Mouse (Mus musculus) heart, postnatal 0 days (tissue): ENCODE measurements around the gene Ptprt. TPM values are rescaled to one million over a fixed set of nuclear protein-coding genes. Genes with fewer than 3 reads are reported as not detected.

Experiments
- ATAC-seq: fragments of 200-750 bp; cut with Nextera tagmentation; 2 replicates; pipeline ENCODE4 v1.8.0; 2017; ENCODE audit warnings: low read depth, moderate number of reproducible peaks, moderate library complexity; ENCODE audit not compliant: insufficient read depth
- DNase-seq: peaks from one replicate; pipeline ENCODE4 v3.0.0-alpha.2; 2016; ENCODE audit warnings: low spot score
- H3K27ac ChIP-seq: fragments of 300-500 bp; sonication (generic); 2 replicates; pipeline ENCODE4 v1.5.1; 2014; ENCODE audit warnings: low read depth, mild to moderate bottlenecking
- H3K27me3 ChIP-seq: fragments of 300-500 bp; sonication (generic); 2 replicates; pipeline ENCODE4 v1.6.1; 2014; ENCODE audit warnings: low read length, mixed read lengths; ENCODE audit not compliant: control insufficient read depth, insufficient read depth
- H3K36me3 ChIP-seq: fragments of 300-500 bp; sonication (generic); replicated peaks from 2 replicates; pipeline ENCODE4 v1.6.1; 2014; ENCODE audit warnings: low read length, mixed read lengths; ENCODE audit not compliant: control insufficient read depth, insufficient read depth
- H3K4me1 ChIP-seq: fragments of 300-500 bp; sonication (generic); 2 replicates; pipeline ENCODE4 v1.6.1; 2014; ENCODE audit warnings: antibody characterized with exemption; ENCODE audit not compliant: control insufficient read depth, insufficient read depth
- H3K4me2 ChIP-seq: fragments of 300-500 bp; sonication (generic); 2 replicates; pipeline ENCODE4 v1.6.1; 2014; ENCODE audit warnings: low read depth, mild to moderate bottlenecking, low read length, moderate library complexity
- H3K4me3 ChIP-seq: fragments of 300-500 bp; sonication (generic); 2 replicates; pipeline ENCODE4 v1.5.1; 2014; ENCODE audit warnings: low read depth, low read length
- H3K9ac ChIP-seq: fragments of 300-500 bp; sonication (generic); replicated peaks from 2 replicates; pipeline ENCODE4 v1.6.1; 2014; ENCODE audit warnings: low read depth, low read length, mixed read lengths
- H3K9me3 ChIP-seq: fragments of 300-500 bp; sonication (generic); replicated peaks from 2 replicates; pipeline ENCODE4 v1.6.1; 2016; ENCODE audit warnings: low read length; ENCODE audit not compliant: control insufficient read depth
- CTCF ChIP-seq: IDR thresholded peaks from 2 replicates; pipeline ENCODE4 v1.5.1; 2016; ENCODE audit warnings: antibody characterized with exemption, control low read depth, low read depth
- EP300 ChIP-seq: IDR thresholded peaks from 2 replicates; pipeline ENCODE4 v1.6.1; 2016; ENCODE audit warnings: antibody characterized with exemption, low read depth
- WGBS: fragments of 180-500 bp; shearing (Covaris S2); extraction: QIAGEN DNeasy Blood & Tissue Kit; methylation state at CpG from one replicate; pipeline ENCODE4 v1.1.7; 2014; 5-methylcytosine and 5-hydroxymethylcytosine counted together
- polyA plus RNA-seq: library from polyadenylated mRNA; unstranded; fragments of >200 nt; fragmentation: Nextera tagmentation; extraction: Ambion mirVana; gene quantifications from 2 replicates; pipeline ENCODE4 v1.2.1, GENCODE M21; 2015
- total RNA-seq: library from RNA; depleted of rRNA; stranded (reverse); fragments of >200 nt; gene quantifications from 2 replicates; pipeline ENCODE4 v1.2.3, GENCODE M21; 2014; ENCODE audit warnings: low replicate concordance

Ptprt gene
- total and polyA plus RNA-seq, 2 experiments from 2014 or later = 0.08 to 0.55 TPM

GRCm38 (mm10) chr2:161661912-161662311 lies 999.0 kb downstream of the Ptprt start:
- Histone ChIP-seq H3K9ac (no peak overlapping the region), H3K27ac (no peak overlapping the region), H3K4me3 (no peak overlapping the region), H3K4me2 (no peak overlapping the region), H3K36me3 (no peaks in the 10 kb centered on the region), H3K4me1 (no peaks in the 10 kb centered on the region), H3K27me3 (no peaks in the 10 kb centered on the region), H3K9me3 (no peaks in the 10 kb centered on the region)
- TF ChIP-seq EP300 (no peak), CTCF (no peak)
- DNase-seq (no peak), ATAC-seq (no peak)
- WGBS = 13% methylated on average over 5 of the region's 5 CpGs

GRCm38 (mm10) chr2:161660827-161661226 lies 1000.1 kb downstream of the Ptprt start:
- WGBS = 8% methylated on average over 4 of the region's 4 CpGs
- DNase-seq = no peak
- ATAC-seq = no peak

GRCm38 (mm10) chr2:161657046-161657445 lies 1003.9 kb downstream of the Ptprt start:
- Histone ChIP-seq H3K9ac (no peak overlapping the region), H3K4me1 (no peaks in the 10 kb centered on the region), H3K4me2 (no peak overlapping the region), H3K36me3 (no peaks in the 10 kb centered on the region), H3K27ac (no peak overlapping the region), H3K9me3 (no peaks in the 10 kb centered on the region), H3K27me3 (no peaks in the 10 kb centered on the region), H3K4me3 (no peak overlapping the region)
- TF ChIP-seq CTCF (no peak), EP300 (no peak)
- ATAC-seq = no peak
- no peak for DNase-seq
- 78% methylated on average over 4 of the region's 4 CpGs for WGBS

More at GRCm38 (mm10) chr2:161660827-161661226, 1000.1 kb downstream of the Ptprt start:
- Histone ChIP-seq H3K4me3 (no peak overlapping the region), H3K4me1 (no peaks in the 10 kb centered on the region), H3K36me3 (no peaks in the 10 kb centered on the region), H3K9me3 (no peaks in the 10 kb centered on the region), H3K9ac (no peak overlapping the region), H3K27ac (no peak overlapping the region), H3K27me3 (no peaks in the 10 kb centered on the region), H3K4me2 (no peak overlapping the region)
- TF ChIP-seq EP300 = no peak
- TF ChIP-seq CTCF = peak; percentile 36

- Histone ChIP-seq H3K9ac (no peak overlapping the region), H3K4me2 (no peak overlapping the region), H3K4me1 (no peaks in the 10 kb centered on the region), H3K4me3 (no peak overlapping the region), H3K27ac (no peak overlapping the region), H3K27me3 (no peaks in the 10 kb centered on the region), H3K9me3 (no peaks in the 10 kb centered on the region), H3K36me3 (no peaks in the 10 kb centered on the region)
- TF ChIP-seq CTCF (no peak), EP300 (no peak)
- ATAC-seq = no peak
- DNase-seq = no peak
- 77% methylated on average over 3 of the region's 3 CpGs for WGBS
These were observed 1004.3 kb downstream of the Ptprt start for GRCm38 (mm10) chr2:161656632-161657031.

- Histone ChIP-seq H3K27me3 (no peaks in the 10 kb centered on the region), H3K4me3 (no peak overlapping the region), H3K27ac (no peak overlapping the region), H3K4me1 (no peaks in the 10 kb centered on the region), H3K4me2 (no peak overlapping the region), H3K9me3 (no peaks in the 10 kb centered on the region), H3K9ac (no peak overlapping the region), H3K36me3 (no peaks in the 10 kb centered on the region)
- ATAC-seq (no peak), DNase-seq (no peak)
- TF ChIP-seq EP300 (no peak), CTCF (0 out of 2 replicates have a peak, but pooled peaks have one; percentile 5)
- 78% methylated on average over 2 of the region's 2 CpGs for WGBS
These were observed 1020.1 kb downstream of the Ptprt start for GRCm38 (mm10) chr2:161640805-161641204.

GRCm38 (mm10) chr2:161634084-161634483 lies 1026.9 kb downstream of the Ptprt start:
- Histone ChIP-seq H3K27ac (no peak overlapping the region), H3K9ac (no peak overlapping the region), H3K4me3 (no peak overlapping the region), H3K4me1 (no peaks in the 10 kb centered on the region), H3K36me3 (no peaks in the 10 kb centered on the region), H3K27me3 (no peaks in the 10 kb centered on the region), H3K9me3 (no peaks in the 10 kb centered on the region), H3K4me2 (no peak overlapping the region)
- no peak for DNase-seq
- ATAC-seq = no peak
- TF ChIP-seq EP300 (no peak), CTCF (no peak)
- WGBS = 72% methylated on average over 2 of the region's 2 CpGs
